Mouse (Mus musculus) limb, embryonic 14.5 days (tissue): Measurements from ENCODE around the gene Sox13. TPM values are rescaled to one million over a fixed set of nuclear protein-coding genes. Genes with fewer than 3 reads are reported as not detected.
A peak's percentile ranks its signal among the peaks of the same experiment; 100 is the strongest.

Source experiments
- ATAC-seq: fragments of 200-750 bp; cut with Nextera tagmentation; 2 replicates; pipeline ENCODE4 v1.8.0; 2017; ENCODE audit warnings: low read depth, moderate number of reproducible peaks, moderate TSS enrichment; ENCODE audit not compliant: low FRiP score
- DNase-seq: peaks from one replicate; pipeline ENCODE4 v3.0.0-alpha.2; 2015; ENCODE audit warnings: low spot score
- H3K27ac ChIP-seq: fragments of 300-500 bp; sonication (generic); replicated peaks from 2 replicates; pipeline ENCODE4 v1.5.1; 2014; ENCODE audit warnings: low read depth, mild to moderate bottlenecking, low read length, moderate library complexity, mixed read lengths
- H3K27me3 ChIP-seq: fragments of 300-500 bp; sonication (generic); 2 replicates; pipeline ENCODE4 v1.6.1; 2014; ENCODE audit warnings: low read length, mixed read lengths; ENCODE audit not compliant: control insufficient read depth, insufficient read depth
- H3K36me3 ChIP-seq: fragments of 300-500 bp; sonication (generic); 2 replicates; pipeline ENCODE4 v1.6.1; 2014; ENCODE audit warnings: mild to moderate bottlenecking, low read length, moderate library complexity, mixed read lengths; ENCODE audit not compliant: control insufficient read depth, insufficient read depth
- H3K4me1 ChIP-seq: fragments of 300-500 bp; sonication (generic); 2 replicates; pipeline ENCODE4 v1.6.1; 2014; ENCODE audit warnings: antibody characterized with exemption, low read length, mixed read lengths; ENCODE audit not compliant: control insufficient read depth, insufficient read depth
- H3K4me2 ChIP-seq: fragments of 300-500 bp; sonication (generic); replicated peaks from 2 replicates; pipeline ENCODE4 v1.6.1; 2014; ENCODE audit warnings: low read depth, mild to moderate bottlenecking, low read length, moderate library complexity; ENCODE audit not compliant: severe bottlenecking
- H3K4me3 ChIP-seq: fragments of 300-500 bp; sonication (generic); replicated peaks from 2 replicates; pipeline ENCODE4 v1.5.1; 2014; ENCODE audit warnings: low read length
- H3K9ac ChIP-seq: fragments of 300-500 bp; sonication (generic); 2 replicates; pipeline ENCODE4 v1.6.1; 2014; ENCODE audit warnings: mild to moderate bottlenecking, low read depth, low read length, moderate library complexity; ENCODE audit not compliant: severe bottlenecking
- H3K9me3 ChIP-seq: fragments of 300-500 bp; sonication (generic); 2 replicates; pipeline ENCODE4 v1.6.1; 2016; ENCODE audit warnings: low read length; ENCODE audit not compliant: control insufficient read depth
- POLR2A ChIP-seq: fragments of 200-500 bp; IDR thresholded peaks from 2 replicates; pipeline ENCODE4 v1.8.0; 2012; ENCODE audit warnings: inconsistent platforms, mild to moderate bottlenecking, moderate library complexity, borderline replicate concordance; ENCODE audit not compliant: insufficient read depth, insufficient read length; ENCODE audit errors: extremely low read depth
- WGBS: fragments of 180-500 bp; shearing (Covaris S2); extraction: QIAGEN DNeasy Blood & Tissue Kit; methylation state at CpG from one replicate; pipeline ENCODE4 v1.1.7; 2014; 5-methylcytosine and 5-hydroxymethylcytosine counted together
- polyA plus RNA-seq, 2 experiments: library from polyadenylated mRNA; depleted of rRNA in 1 of 2; stranded (reverse) in 1 of 2; unstranded in 1 of 2; fragments of >200 nt; fragmentation: Nextera tagmentation in 1 of 2; extraction: Ambion mirVana in 1 of 2; gene quantifications; 2 replicates each; pipeline versions ENCODE4 v1.2.1 to v1.2.3; 2012 to 2014

The Sox13 gene
- polyA plus RNA-seq, 2 experiments, result 4.7 to 22.9 TPM

DNA sequence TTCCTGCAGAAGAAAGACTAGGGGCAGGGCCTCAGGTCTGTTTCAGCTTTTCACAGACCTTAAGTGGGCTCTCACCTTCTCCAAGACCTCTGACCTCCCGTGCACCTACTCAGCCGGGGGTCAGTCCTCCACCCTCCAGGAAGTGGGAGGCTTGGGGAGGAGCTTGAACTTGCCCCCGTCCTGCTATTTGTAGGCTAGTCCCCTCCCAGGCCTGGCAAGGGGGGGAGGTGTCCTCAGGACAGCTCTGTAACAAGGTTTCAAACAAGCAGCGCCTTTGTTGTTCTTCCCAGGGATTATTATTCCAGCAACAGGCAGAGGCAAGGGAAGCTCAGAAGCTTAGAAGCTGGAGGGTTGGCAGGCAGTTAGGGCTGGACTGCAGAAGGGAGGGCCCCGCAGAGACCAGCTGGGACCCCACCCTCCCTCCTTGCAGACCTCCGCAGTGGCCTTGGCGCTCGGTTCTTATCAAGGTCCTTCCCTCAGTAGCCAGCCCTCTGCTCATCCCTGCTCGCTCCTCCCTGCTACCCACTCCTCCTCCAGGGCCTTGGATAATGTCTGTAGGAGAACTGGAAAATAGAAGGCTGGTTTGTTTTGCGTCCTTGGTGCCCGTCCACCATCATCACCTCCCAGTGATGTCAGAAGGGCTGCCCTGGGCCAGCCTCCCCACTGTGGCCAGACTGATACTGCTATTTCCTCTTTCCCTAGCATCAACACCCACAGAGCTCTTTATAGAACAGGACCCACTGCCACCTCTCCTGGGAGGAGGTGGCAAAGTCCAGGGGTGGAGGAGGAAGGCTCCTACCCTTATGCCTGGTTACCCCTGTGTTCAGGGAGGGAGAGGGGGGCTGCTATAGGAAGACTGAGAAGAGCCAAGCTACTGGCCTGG is 56.3 kb downstream of the Sox13 start:
- Histone ChIP-seq H3K9ac (no peak overlapping the region), H3K4me2 (no peak overlapping the region), H3K4me1 (peaks cover 8% of the 10 kb centered on the region; the same call in 1 of the 2 replicates), H3K27me3 (peaks cover 24% of the 10 kb centered on the region), H3K4me3 (no peak overlapping the region), H3K9me3 (no peaks in the 10 kb centered on the region), H3K36me3 (no peaks in the 10 kb centered on the region), H3K27ac (no peak overlapping the region)
- TF ChIP-seq POLR2A, result no peak
- no peak for DNase-seq
- WGBS, result 20% methylated on average over 11 of the region's 11 CpGs
- no peak for ATAC-seq

DNA sequence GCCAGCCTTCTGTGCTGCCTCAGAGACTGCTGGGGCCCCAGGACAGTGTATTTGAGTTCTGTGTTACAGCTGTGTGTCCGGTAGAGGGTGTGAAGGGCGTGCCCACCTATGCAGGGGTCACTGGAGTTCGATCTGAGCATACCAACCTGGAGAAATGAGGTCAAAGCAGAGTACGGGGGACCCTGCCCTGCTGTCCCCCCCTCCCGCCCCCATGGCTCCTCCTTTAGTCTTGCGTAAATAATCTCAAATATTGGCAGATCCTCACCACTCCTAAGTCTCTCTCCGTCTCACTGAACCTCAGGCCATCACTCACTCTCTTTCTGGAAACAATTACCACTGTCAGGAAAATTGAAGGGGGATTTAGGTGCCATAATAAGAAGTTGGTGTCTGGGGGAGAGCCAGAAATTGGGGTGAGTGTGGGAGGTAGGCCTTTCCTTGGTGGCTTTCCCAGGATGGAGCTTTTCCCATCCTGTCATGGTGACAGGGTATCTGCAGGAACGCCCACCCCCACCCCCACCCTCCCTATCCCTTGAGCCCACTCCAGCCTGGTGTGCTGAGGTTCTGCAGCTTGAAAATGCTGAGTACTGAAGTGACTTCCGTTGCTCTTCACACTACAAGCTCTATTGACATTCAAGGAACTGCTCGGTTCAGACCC is 57.1 kb downstream of the Sox13 start:
- ATAC-seq (no peak), DNase-seq (no peak)
- no peak overlapping the region for H3K9ac ChIP-seq
- H3K4me3 ChIP-seq, result no peak overlapping the region
- no peak for TF ChIP-seq POLR2A
- no peaks in the 10 kb centered on the region for H3K9me3 ChIP-seq
- no peak overlapping the region for H3K27ac ChIP-seq
- peaks cover 8% of the 10 kb centered on the region; the same call in 1 of the 2 replicates for H3K4me1 ChIP-seq
- 42% methylated on average over 10 of the region's 10 CpGs for WGBS
- H3K4me2 ChIP-seq, result no peak overlapping the region
- H3K27me3 ChIP-seq, result peaks cover 24% of the 10 kb centered on the region
- H3K36me3 ChIP-seq, result no peaks in the 10 kb centered on the region

DNA sequence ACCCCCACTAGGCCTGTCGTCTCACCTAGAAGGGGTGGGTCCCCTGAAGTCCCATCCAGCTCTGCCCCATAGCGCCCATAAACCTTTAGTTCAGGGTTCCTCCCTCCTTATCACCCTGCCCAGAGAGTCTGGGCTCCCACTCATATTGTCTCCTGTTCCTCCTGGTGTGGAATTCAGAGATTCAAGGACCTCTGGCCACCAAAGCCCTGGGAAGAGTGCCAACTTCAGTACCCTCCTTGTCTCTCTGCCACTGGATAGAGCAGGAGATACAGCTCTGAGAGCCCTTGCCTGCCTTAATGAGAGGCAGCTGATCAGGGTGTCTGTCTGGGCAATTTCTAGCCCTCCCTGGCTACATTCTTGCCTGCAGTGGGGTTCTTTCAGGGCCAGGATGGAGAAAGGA is 59.3 kb downstream of the Sox13 start:
- DNase-seq, result no peak
- no peak for ATAC-seq
- 44% methylated on average over 2 of the region's 2 CpGs for WGBS
- Histone ChIP-seq H3K27ac (no peak overlapping the region), H3K9me3 (no peaks in the 10 kb centered on the region), H3K4me2 (no peak overlapping the region), H3K4me1 (peaks cover 8% of the 10 kb centered on the region; the same call in 1 of the 2 replicates), H3K9ac (no peak overlapping the region), H3K36me3 (no peaks in the 10 kb centered on the region), H3K4me3 (no peak overlapping the region), H3K27me3 (peaks cover 24% of the 10 kb centered on the region)
- no peak for TF ChIP-seq POLR2A

DNA sequence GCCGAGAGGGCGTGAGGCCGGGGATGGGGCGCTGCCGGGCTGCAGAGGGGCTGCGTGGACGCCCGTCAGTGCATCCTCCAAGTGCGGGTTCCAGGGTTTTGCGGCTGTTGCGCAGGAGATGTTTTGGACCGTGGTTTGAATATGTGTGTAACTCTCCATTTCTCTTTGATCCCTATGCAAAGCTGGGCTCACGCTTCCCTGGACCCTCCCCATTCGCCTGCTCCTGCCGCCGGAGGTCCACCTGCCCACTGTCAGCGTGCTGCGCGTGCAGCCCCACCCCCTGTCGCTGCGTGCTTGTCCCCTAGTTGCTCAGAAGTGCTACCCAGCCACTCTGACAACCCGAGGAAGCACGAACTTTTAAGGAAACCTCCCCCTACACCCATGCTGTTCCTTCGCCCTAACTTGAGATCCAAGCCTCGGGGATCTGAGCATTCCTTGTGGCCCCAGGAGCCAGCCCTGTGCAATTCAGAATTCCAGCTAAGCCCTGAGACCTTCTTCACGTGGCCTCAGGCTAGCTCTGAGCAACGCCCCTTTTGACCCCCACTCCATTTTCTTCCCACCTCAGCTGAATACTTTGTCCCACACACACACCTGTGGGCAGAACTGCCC is 60.1 kb downstream of the Sox13 start:
- no peaks in the 10 kb centered on the region for H3K36me3 ChIP-seq
- H3K27me3 ChIP-seq, result peaks cover 24% of the 10 kb centered on the region
- TF ChIP-seq POLR2A, result no peak
- peak overlapping the region; percentile 96 for H3K4me2 ChIP-seq
- peaks cover 8% of the 10 kb centered on the region; the same call in 1 of the 2 replicates for H3K4me1 ChIP-seq
- 1% methylated on average over 27 of the region's 27 CpGs for WGBS
- no peaks in the 10 kb centered on the region for H3K9me3 ChIP-seq
- peak overlapping the region; percentile 62 for H3K4me3 ChIP-seq
- ATAC-seq (no peak), DNase-seq (no peak)
- peak overlapping the region; percentile 57 for H3K9ac ChIP-seq
- no peak overlapping the region for H3K27ac ChIP-seq
